Mouse (Mus musculus) kidney, adult 9 months (tissue): ENCODE results near the gene Ceacam19.
A peak's percentile ranks its signal among the peaks of the same experiment; 100 is the strongest.
"Not testable (repeated sequence)": the region's sequence is repeated elsewhere in the genome, so short reads cannot be mapped to it uniquely, and the experiment has no call there.

Experiments
- DNase-seq: peaks from one replicate; pipeline ENCODE4 v3.0.0; 2022

The Ceacam19 gene

DNA sequence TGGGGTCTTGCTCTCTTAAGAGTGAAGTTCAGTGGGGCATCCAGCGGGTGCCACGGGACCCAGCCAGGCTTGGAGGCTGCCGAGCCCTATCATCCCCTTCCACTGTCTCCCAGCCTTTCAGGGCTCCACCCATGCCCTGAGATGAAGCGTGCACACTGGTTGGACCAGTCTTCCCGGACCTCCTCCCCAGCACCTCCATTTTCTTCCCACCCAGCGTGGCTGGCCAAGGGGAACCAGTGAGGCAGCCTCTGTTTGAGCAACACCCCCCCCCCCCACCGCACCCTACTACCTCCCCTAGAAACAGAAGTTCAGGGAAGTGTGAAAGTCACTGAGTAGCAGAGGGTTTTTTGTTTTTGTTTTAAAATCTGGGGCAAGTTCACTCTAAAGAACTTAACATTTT lies at the start of gene Ceacam19:
Gene Ceacam19, minus strand, starts transcription at position 117 of the 400 bp plus-strand sequence.
- no peak for DNase-seq

DNA sequence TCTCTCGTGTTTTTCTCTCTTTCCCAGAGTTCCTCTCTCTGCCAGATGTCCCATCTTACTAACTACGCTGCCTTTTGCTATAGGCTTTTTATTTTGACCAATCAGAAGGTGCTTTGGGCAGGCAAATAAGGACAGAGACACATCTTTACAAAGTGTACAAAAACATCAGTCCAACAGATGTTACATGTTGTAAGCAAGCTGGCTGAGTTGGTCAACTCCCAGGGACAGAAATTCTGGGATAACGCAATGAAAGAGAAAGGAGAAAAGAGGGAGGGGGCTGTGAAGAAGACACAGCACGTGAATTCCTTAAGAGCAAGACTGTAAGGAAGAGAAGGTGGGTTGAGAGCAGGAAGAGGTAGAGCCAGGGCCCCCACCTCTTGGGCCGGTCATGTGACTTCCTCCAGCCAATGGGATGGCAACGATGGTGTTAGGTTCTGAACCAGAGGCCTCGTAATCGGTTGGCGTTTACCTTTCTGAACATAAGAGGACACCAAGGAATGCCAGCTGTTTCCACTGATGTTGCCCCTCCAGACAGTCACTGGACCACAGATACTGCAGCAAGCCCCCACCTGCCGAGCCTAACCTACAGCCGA lies 49.6 kb upstream of the Ceacam19 start:
- no peak for DNase-seq

DNA sequence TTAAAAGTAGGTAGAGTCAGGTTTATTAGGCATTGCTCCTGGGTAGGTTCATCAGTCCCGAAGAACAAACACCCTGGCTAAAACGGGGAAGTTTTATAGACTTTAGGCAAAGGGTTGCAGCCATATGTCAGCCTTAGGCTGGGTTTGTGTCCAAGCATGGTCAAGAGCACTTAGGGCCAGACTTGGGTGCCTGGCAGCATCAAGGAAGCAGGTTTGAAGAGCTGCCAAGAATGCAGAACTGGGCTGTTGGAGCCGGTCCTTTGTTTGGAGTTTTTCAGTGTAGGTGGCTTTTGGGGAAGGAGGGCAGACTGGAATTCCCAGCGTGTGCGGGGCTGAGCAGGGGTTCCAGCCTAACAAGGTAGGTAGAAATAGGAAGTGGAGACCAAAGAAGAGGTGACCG lies 48.2 kb upstream of the Ceacam19 start:
- peak; percentile 61 for DNase-seq

DNA sequence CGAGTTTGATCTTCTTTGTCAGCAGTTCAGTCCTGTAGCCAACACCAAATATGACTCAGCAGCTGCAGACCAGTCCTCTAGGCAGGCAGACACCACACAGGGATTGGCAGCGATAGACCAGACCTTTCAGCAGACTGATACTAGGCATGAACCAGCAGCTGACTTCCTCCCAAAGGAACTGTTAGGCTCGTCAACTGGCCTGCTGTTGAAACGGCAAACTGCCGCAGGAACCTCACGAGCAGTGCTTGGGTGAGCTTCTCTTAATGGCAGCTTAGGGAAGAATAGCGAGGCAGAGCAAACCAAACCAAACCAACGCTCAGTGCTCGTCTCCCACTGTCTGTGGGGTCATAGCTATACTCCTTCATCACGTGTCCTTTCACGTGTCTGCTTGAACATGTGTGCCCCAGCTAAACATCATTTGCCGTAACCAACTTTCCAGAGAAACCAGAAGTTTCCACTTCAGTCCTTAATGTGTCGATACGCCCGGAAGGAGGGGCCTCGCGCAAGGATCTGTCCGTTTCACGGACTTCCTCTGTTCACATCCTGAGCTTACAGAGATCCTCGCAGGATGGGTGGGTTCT lies 47.5 kb upstream of the Ceacam19 start:
- DNase-seq = no peak

DNA sequence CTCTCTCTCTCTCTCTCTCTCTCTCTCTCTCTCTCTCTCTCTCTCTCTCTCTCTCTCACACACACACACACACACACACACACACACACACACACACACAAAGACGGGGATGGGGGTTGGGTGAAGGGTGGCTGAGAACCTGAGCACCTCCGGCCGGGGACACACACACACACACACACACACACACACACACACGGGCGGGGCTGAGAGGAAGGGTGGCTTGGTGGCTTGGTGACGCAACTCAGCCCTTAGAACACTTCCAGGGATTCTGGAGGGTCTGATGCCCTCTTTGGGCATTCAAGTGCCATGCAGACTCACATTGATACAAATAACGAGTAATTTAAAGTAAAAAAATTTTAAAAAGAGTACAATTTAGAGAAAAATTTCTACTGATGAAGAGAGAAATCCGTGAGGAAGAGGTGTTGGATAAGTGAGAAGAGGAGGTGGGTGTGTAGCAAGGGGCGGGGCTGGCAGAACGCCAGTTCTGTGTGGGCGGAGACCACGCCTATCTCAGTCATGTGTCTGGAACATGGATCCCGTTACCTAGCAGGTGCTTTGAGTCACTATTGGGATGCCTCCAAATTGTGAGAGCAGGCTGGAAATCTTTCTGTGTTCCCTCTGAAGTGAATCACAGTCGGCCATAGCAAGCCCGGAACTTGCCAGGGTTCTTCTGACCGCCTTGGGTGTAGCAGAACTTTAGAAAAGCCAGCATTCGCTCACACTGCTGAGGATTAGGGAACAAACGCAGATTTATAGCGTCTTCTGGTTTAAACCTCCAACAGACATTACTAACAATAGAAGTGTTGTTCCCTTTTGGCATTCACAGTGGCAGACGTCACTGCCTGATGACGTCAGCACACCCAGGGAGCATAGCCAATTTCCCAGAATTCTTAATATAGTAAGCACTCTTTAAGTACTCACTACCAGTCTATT lies 45.4 kb upstream of the Ceacam19 start:
- DNase-seq = peak; percentile 60

DNA sequence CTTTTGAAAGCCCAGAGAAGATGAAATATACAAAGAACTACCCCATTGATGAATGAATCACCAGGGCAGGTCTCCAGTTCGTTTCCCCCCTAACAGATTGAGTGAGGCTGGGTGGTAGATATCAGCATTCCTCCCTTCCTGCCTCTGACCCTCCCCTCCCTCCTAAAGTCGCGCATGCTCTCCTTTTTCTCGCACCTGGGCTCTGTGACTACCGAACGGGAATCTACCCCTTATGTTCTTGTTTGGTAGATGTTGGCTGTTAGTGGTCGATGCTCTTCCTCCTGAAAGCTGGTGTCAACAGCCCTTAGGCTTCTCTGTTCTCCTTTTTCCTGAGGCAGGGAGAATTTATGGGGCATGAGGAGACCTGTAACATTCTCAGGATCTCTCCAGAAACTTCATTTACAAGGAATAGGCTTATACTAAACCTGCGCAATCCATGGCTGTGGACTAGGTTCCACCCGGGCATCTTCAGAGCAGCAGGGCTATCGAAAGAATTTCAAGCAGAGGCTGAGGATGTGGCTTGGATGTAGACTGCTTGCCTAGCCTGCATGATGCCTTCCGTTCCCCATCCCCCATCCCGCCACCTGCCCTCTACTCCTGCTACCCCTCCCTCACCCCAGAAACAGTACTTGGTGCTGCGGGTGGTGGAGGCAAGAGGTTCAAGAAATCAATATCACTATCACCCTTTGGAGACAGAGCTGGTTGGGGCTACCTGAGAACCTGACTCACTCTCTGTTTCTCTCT lies 44.5 kb upstream of the Ceacam19 start:
- no peak for DNase-seq

DNA sequence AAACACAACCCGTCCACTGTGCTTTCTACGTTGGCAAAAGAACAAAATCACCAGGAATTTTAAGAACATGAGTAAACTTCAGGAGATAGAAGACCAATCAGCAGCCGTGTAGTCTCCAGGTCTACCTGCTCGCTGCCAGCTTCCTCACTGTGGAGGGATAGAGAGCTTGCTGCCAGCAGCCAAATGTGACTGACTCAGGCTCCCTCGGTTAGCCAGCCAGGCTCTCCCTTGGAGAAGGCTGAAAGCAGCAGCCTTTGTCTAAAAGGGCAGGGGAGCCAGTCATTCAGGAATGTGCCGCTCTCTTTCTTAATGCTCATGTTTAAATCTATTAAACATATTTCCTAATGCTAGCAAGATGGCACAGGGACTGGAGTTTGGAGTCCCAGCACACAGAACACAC lies 42.7 kb upstream of the Ceacam19 start:
- not testable (repeated sequence) for DNase-seq

DNA sequence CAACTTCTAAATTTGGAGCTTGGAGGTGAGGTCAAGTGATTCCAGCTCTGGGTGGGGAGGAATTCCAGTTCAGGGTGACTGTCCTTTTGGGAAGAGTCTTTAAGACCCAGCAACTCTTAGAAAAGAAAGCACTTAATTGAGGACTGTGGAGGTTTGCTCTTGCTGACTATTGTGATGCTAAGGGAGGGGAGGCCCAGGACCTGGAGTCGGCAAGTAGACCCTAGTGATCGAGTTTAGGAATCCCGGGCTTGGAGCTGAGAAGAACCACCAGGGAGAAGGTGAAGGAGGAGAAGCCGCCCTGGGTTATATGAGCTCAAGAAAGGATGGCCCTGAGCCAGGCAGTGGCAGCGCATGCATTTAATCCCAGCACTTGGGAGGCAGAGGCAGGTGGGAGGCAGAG lies 40.7 kb upstream of the Ceacam19 start:
- DNase-seq = no peak

DNA sequence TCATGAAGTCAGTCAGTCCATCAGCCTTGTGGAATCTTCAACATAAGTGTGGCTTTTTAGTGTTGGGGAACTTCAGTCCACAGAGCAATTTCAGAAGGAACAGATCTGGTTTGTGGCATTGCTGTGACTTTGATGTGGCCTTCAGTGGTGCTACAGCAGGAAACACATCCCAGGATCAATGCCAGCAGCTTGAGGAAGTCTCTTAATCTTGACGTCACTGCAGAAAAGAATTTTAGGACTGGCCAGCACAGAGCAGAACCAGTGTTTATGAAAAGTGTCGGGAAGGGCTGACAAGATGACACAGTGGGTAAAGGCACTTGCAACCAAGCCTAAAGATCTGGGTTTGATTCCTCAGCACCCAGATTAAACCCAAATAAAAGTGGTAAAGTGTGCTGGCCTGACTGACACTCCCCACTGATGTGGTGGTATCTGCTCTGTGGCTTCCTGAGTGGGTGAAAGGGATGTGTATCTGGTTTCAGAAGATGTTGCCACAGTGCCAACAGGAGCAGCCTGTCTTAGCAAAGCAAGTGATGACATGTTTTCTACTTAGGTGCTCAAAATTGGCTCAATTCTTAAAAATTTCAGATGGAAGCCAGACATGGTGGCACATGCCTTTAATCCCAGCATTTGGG lies 39.2 kb upstream of the Ceacam19 start:
- peak; percentile 60 for DNase-seq

DNA sequence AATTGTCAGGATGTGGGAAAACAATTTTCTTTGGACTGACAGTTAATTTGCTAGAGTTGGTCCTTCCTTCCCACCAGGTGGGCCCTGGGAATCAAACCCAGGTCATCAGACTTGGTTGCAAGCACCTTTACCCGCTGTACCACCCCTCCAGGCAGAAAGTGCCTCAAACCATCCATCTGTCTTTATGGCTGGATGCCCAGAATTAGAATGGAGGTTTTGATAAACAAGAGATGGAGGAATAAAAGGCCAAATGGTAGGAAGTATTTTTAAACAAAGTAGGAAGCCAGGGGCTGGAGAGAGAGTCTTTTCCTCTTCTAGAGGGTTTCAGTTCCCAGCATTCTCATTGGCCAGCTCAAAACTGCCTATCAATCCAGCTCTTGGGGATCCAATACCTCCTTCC lies 37.6 kb upstream of the Ceacam19 start:
- no peak for DNase-seq

DNA sequence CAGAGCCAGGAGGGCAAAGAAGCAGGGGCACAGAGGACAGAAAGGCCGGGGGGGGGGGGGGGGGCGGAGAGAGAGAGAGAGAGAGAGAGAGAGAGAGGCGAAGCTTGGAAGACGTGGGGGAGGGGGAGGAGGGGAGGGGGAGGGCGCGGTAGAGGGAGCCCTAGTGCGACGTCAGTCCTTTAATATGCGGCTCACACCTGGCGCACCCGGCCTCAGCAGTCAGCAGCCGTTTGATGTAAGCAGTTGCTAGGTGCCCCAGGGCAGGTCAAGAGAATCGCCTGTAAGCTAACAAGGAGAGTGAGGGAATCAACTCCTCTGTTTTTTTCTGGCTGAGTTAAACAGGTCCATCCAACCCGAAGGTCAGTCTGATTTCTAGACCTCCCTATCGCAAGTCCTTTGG lies 36.0 kb upstream of the Ceacam19 start:
- no peak for DNase-seq

DNA sequence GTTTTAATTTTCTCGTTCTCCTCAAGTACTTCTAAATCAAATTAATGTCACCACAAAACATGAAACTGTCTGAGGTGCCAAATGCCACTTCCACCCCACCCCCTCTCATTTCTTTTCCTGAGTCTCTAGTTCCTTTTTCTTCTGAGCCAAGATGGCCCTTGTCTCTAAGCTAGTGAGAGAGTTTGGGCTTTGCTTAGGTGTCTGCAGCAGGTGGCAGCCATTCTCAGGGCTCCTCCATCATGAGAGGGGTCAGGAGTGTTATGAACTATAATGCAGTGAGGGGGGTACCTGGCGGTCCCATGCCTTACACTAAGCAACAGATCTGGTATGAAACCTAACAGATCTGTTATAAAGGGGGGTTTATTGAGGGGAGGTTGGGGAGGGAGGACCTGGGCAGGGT lies 35.6 kb upstream of the Ceacam19 start:
- no peak for DNase-seq

DNA sequence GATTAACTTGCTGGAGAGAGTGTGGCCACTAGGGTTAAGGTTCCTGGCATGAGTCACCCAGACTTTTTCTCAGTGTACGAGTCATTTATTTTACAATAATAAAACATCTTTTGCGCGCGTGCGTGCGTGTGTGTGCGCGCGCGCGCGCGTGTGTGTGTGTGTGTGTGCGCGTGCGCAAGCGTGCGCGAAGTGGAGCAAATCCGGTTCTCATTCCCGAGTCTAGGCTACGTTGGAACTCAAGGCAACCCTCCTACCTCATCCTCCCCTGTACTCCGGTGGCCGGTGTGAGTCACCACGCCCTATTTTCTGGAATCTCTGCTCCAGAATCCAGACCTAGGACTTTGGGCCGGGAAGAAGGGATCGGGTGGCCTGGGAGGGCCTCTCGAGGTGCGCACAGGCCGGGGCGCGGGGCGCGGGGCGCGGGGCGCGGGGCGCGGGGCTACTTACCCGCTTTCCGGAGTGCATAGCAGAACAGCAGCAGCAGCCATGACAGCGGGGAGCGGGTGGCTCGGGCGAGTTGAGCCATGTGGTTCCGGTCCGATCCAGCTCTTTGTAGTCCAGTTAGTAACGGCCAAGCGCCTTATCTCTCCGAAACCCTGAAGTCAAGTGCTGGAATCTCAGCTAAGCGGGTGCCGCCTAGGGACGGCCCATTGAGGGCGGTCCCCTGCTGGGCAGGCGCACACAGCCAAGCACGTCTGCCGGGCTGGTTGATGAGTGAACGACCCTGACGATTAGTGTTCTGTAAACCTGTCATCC lies 32.9 kb upstream of the Ceacam19 start, which contains the start of gene Pvr:
Gene Pvr, minus strand, starts transcription at position 655 of the 756 bp plus-strand sequence.
- DNase-seq = peak; percentile 87

DNA sequence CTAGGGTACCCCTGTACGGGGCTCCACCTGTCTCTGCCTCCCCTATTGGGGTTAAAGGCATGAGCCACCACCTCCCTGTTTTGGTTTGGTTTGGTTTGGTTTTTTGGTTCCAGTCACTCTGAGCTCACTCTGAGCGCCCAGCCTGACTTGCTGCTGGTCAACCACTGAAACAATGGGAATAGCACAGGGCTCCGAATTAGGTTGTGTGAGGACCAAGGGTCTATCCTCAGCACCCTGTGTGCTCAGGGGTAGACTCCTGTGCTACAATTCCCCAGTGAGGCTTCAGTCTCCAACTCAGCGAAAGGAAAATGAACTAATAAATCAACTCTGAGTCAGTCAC lies 32.4 kb upstream of the Ceacam19 start:
- DNase-seq = no peak

DNA sequence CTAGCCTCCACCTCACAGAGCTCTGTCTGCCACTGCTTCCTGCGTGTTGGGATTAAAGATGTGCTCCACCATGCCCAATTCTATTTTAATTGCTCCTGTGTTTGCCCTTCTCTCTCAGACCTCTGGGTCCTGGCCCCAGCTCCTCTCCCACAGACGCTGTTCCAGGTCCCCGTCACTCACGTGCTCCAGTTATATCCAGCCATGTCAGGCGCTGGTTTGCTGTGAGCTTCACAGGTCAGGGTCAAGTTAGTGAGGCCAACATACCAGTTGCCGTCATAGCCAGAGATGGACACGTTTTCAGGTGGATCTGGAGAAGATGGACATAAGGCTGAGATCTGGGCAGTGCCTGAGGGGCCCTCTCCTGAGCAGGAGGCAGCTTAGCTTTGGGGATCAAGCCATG lies 26.8 kb upstream of the Ceacam19 start:
- DNase-seq = no peak

DNA sequence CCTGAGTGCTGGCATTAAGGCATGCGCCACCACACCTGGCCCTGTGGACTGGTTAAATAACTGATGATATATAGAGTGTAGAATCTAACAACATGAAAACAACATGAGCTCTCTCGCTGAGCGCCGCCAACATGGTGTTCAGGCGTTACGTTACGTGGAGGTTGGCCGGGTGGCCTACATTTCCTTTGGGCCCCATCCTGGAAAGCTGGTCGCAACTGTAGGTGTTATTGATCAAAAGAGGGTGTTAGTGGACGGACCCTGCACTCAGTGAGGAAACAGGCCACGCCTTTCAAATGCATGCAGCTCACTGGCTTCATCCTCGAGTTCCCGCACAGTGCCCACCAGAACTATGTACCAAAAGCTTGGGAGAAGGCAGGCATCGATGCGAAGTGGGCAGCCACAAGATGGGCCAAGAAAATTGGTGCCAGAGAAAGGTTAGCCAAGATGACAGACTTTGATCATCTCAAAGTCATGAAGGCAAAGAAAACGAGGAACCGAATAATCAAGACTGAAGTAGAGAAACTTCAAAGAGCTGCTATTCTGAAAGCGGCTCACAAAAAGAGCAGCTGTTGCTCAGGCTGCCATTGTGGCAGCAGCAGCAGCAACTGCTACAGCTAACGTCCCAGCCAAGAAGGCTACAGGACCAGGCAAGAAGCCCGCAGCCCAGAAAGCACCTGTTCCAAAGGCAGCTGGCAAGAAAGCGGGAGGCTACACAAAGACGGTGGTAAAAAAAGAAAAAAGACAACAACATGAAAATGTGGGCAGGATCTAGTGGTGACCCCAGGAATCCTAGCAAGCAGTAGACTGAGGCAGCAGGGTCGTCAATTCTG lies 24.1 kb upstream of the Ceacam19 start:
- no peak for DNase-seq

DNA sequence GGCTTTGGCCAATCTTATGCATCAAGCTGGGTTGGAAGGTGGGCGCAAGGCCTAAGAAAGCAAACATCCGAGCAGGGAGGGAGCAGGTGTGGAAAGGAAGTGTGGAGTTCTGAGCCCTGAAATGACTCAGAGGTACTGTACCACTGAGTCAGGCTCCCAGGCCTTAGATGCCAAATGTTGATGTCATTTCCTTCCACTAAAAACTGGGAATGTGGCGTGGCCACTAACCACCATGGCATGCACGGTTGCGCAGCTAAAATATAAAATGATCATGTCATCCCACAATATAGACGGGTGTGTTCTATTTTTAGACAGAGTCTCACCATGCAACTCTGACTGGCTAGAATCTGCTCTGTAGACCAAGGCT lies 23.5 kb upstream of the Ceacam19 start:
- DNase-seq = no peak

DNA sequence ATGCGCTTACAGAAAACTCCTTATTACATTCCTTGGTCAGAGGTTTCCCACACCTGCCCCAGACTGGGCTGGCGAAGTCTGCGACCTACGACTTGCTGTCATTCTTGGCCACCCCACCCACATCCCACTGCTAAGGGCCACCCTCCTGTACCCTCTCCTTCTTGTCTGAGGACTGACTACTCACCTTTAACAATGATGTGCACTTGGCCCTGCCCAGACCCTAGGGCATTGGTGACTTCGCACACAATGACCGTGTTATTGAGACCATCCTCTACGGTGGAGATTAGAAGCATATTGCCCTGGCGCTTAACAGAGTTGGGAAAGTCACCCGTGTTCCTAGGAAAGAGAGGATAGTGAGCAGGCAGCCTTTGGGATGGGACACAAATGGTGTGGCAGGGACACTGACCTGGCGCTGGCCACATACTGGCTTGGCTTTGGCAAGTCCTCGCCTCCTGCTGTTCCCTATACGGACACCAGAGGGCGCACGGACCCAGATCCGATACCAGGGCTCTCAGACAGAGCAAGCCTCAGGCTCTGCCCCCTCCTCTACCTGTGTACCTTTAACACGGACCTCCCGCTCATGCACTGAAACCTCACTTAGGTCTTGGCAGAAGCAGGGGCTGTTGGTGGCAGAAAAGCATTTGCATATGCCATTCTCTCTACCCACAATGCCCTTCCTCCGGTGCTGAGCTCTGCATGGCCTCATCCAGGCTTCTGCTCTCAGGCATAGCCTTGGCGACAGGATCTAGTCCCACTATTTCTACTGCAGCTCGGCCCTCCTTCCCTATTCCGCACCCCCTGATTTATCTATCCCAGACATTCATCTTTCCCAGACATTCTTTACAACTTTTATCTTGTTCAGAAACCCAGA lies 22.9 kb upstream of the Ceacam19 start:
- peak; percentile 86 for DNase-seq

DNA sequence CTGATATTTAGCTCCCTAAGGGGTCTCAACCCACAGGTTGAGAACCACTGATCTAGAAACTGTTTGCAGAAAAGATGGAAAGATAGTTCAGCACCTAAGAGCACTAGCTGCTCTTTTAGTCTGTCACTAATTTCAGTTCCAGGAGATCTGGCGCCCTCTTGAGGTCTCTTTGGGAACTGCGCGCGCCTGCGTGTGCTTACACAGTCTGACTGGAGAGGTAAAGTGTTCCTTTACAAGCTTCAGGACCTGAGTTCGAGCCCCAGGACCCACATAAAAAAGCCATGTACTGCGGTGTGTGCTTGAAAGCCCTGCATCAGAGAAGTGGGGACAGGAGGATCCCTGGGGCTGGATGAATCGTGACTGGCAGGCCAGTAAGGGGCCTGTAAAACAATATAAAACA lies 2.1 kb upstream of the Ceacam19 start:
- DNase-seq = peak; percentile 70

DNA sequence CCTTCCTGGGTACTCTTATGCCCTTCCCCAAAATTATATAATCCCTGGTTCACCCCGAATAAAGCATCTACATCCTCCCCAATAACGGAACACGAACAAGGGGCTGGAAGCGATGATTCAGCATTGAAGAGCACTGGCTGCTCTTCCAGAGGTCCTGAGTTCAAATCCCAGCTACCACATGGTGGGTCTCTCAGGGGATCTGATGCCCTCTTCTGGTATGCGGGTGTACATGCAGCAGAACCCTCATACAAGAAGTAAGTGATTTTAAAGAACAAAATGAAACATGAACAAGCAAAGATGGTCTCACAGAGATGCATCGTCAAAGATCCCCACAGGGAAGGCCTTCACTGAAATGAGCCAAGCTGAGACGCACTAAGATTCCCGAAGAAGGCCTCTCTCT lies 7.0 kb downstream of the Ceacam19 start:
- no peak for DNase-seq
